Mouse (Mus musculus) midbrain, embryonic 14.5 days (tissue): ENCODE data around the gene Tmem266. TPM values are rescaled to one million over a fixed set of nuclear protein-coding genes. Genes with fewer than 3 reads are reported as not detected.

Source experiments
- ATAC-seq: fragments of 200-750 bp; cut with Nextera tagmentation; 2 replicates; pipeline ENCODE4 v1.8.0; 2017; ENCODE audit warnings: moderate number of reproducible peaks, moderate library complexity; ENCODE audit not compliant: low FRiP score, low TSS enrichment
- DNase-seq: peaks from one replicate; pipeline ENCODE4 v3.0.0-alpha.2; 2015
- H3K27ac ChIP-seq: fragments of 300-500 bp; sonication (generic); replicated peaks from 2 replicates; pipeline ENCODE4 v1.5.1; 2014; ENCODE audit warnings: mild to moderate bottlenecking, low read depth, low read length, moderate library complexity
- H3K27me3 ChIP-seq: fragments of 300-500 bp; sonication (generic); 2 replicates; pipeline ENCODE4 v1.6.1; 2014; ENCODE audit warnings: low read length, control low read depth, mixed read lengths; ENCODE audit not compliant: control insufficient read depth, insufficient read depth
- H3K36me3 ChIP-seq: fragments of 300-500 bp; sonication (generic); 2 replicates; pipeline ENCODE4 v1.6.1; 2014; ENCODE audit warnings: low read length, control low read depth; ENCODE audit not compliant: control insufficient read depth, insufficient read depth
- H3K4me1 ChIP-seq: fragments of 300-500 bp; sonication (generic); 2 replicates; pipeline ENCODE4 v1.6.1; 2014; ENCODE audit warnings: mild to moderate bottlenecking, antibody characterized with exemption, low read length, control low read depth; ENCODE audit not compliant: control insufficient read depth, insufficient read depth
- H3K4me2 ChIP-seq: fragments of 300-500 bp; sonication (generic); 2 replicates; pipeline ENCODE4 v1.6.1; 2014; ENCODE audit warnings: mild to moderate bottlenecking, low read length, moderate library complexity
- H3K4me3 ChIP-seq: fragments of 300-500 bp; sonication (generic); replicated peaks from 2 replicates; pipeline ENCODE4 v1.5.1; 2014; ENCODE audit warnings: low read depth, low read length
- H3K9ac ChIP-seq: fragments of 300-500 bp; sonication (generic); replicated peaks from 2 replicates; pipeline ENCODE4 v1.6.1; 2014; ENCODE audit warnings: mild to moderate bottlenecking, low read length, moderate library complexity
- H3K9me3 ChIP-seq: fragments of 300-500 bp; sonication (generic); 2 replicates; pipeline ENCODE4 v1.6.1; 2016; ENCODE audit warnings: low read length, control low read depth, mixed read lengths; ENCODE audit not compliant: control insufficient read depth
- WGBS: fragments of 180-500 bp; shearing (Covaris S2); extraction: QIAGEN DNeasy Blood & Tissue Kit; methylation state at CpG from one replicate; pipeline ENCODE4 v1.1.7; 2014; 5-methylcytosine and 5-hydroxymethylcytosine counted together
- polyA plus RNA-seq: library from polyadenylated mRNA; unstranded; fragments of >200 nt; fragmentation: Nextera tagmentation; extraction: Ambion mirVana; gene quantifications from 2 replicates; pipeline ENCODE4 v1.2.1, GENCODE M21; 2014

Tmem266 gene
- polyA plus RNA-seq, 1 experiment from 2014 or later = 2.4 TPM

GRCm38 (mm10) chr9:55478699-55479098 is 152.0 kb downstream of the Tmem266 start:
- ATAC-seq (no peak), DNase-seq (no peak)
- no peaks in the 10 kb centered on the region for H3K9me3 ChIP-seq
- no peaks in the 10 kb centered on the region for H3K4me1 ChIP-seq
- no peak overlapping the region for H3K9ac ChIP-seq
- no peak overlapping the region for H3K4me2 ChIP-seq
- no peak overlapping the region for H3K4me3 ChIP-seq
- H3K27me3 ChIP-seq = no peaks in the 10 kb centered on the region
- H3K36me3 ChIP-seq = peaks cover 4% of the 10 kb centered on the region; the same call in 1 of the 2 replicates
- no peak overlapping the region for H3K27ac ChIP-seq

- Histone ChIP-seq H3K27ac (no peak overlapping the region), H3K9me3 (no peaks in the 10 kb centered on the region), H3K36me3 (peaks cover 8% of the 10 kb centered on the region; the same call in 1 of the 2 replicates), H3K4me3 (no peak overlapping the region), H3K4me2 (no peak overlapping the region), H3K9ac (no peak overlapping the region), H3K27me3 (no peaks in the 10 kb centered on the region), H3K4me1 (no peaks in the 10 kb centered on the region)
- DNase-seq (no peak), ATAC-seq (no peak)
- WGBS = 80% methylated on average over 2 of the region's 2 CpGs
Observed at GRCm38 (mm10) chr9:55482116-55482515, 155.4 kb downstream of the Tmem266 start.

Other genes starting within 250 kb of the Tmem266 start
- 45.8 and 47.1 TPM in 2 replicates for gene Ube2q2, start 178.1 kb upstream of the Tmem266 start, polyA plus RNA-seq
- gene Fbxo22, start 118.0 kb upstream of the Tmem266 start, polyA plus RNA-seq = 76.2 and 90.4 TPM in 2 replicates
- 1.7 and 2.2 TPM in 2 replicates for gene Nrg4, start 69 bp upstream of the Tmem266 start, polyA plus RNA-seq
- 75.6 and 94.1 TPM in 2 replicates for gene Etfa, start 185.3 kb downstream of the Tmem266 start, polyA plus RNA-seq
- 3.6 and 4.2 TPM in 2 replicates for gene Isl2, start 211.8 kb downstream of the Tmem266 start, polyA plus RNA-seq